Mouse (Mus musculus) megakaryocyte, embryonic 14.5 days (primary cell): ENCODE data around the gene Sorcs2.

Experiments used
- FLI1 ChIP-seq: IDR thresholded peaks from 2 replicates; pipeline ENCODE4 v1.6.1; 2012; ENCODE audit warnings: low read length, inconsistent platforms, mixed read lengths
- GATA1 ChIP-seq: IDR thresholded peaks from 3 replicates; pipeline ENCODE4 v1.6.1; 2012; ENCODE audit warnings: mixed read lengths, low read length, inconsistent platforms, borderline replicate concordance

DNA sequence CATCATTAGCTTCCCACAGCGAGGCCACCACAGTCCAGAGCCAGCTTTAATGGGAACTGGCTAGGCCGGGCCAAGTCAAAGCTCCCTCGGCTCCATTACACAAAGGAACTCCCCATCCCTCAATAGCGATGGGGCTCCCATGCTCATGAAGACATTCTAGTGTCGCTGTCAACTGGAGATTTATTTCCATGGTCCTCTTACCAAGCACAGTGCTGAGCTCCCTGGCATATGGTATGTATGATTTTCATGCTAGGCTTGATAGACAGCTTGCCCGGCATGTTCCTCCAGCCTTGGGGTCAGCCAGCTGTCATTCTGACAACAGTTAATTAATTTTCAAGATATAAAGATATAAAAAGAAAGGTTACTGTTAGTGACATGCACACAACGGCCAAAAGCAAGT, 215.6 kb downstream of the Sorcs2 start:
- TF ChIP-seq GATA1: no peak
- no peak for TF ChIP-seq FLI1
